Mouse (Mus musculus) kidney, adult 2 months (tissue): ENCODE results near the gene Nip7.

Experiments
- CTCF ChIP-seq: fragments of 200-500 bp; conservative IDR thresholded peaks from 2 replicates; pipeline ENCODE4 v1.5.1; 2011; ENCODE audit warnings: low read depth, mild to moderate bottlenecking, control low read depth, low read length, moderate library complexity, mixed read lengths; ENCODE audit not compliant: insufficient read depth, insufficient read length
- POLR2A ChIP-seq: fragments of 200-500 bp; IDR thresholded peaks from one replicate; pipeline ENCODE4 v1.6.1; 2011; ENCODE audit warnings: low read depth, low read length, control low read depth

GRCm38 (mm10) chr8:107036626-107037025 lies 20.1 kb upstream of the Nip7 start:
- TF ChIP-seq CTCF (no peak), POLR2A (no peak)
